Mouse (Mus musculus) intestine, postnatal 0 days (tissue): ENCODE results near the gene Map3k21. TPM values are rescaled to one million over a fixed set of nuclear protein-coding genes. Genes with fewer than 3 reads are reported as not detected.

Source experiments
- ATAC-seq: fragments of 200-750 bp; cut with Nextera tagmentation; 2 replicates; pipeline ENCODE4 v1.8.0; 2017; ENCODE audit warnings: mild to moderate bottlenecking, moderate TSS enrichment, moderate library complexity
- H3K27ac ChIP-seq: fragments of 300-500 bp; sonication (generic); 2 replicates; pipeline ENCODE4 v1.5.1; 2014; ENCODE audit warnings: mild to moderate bottlenecking, low read depth, low read length, moderate library complexity
- H3K27me3 ChIP-seq: fragments of 300-500 bp; sonication (generic); replicated peaks from 2 replicates; pipeline ENCODE4 v1.6.1; 2014; ENCODE audit warnings: low read length, mixed read lengths; ENCODE audit not compliant: control insufficient read depth, insufficient read depth
- H3K36me3 ChIP-seq: fragments of 300-500 bp; sonication (generic); 2 replicates; pipeline ENCODE4 v1.6.1; 2014; ENCODE audit warnings: mild to moderate bottlenecking, moderate library complexity; ENCODE audit not compliant: control insufficient read depth, insufficient read depth
- H3K4me1 ChIP-seq: fragments of 300-500 bp; sonication (generic); replicated peaks from 2 replicates; pipeline ENCODE4 v1.6.1; 2014; ENCODE audit warnings: antibody characterized with exemption, low read length, mixed read lengths; ENCODE audit not compliant: control insufficient read depth, insufficient read depth
- H3K4me2 ChIP-seq: fragments of 300-500 bp; sonication (generic); replicated peaks from 2 replicates; pipeline ENCODE4 v1.6.1; 2014; ENCODE audit warnings: low read depth, mild to moderate bottlenecking, moderate library complexity
- H3K4me3 ChIP-seq: fragments of 300-500 bp; sonication (generic); 2 replicates; pipeline ENCODE4 v1.5.1; 2014; ENCODE audit warnings: low read depth, low read length
- H3K9ac ChIP-seq: fragments of 300-500 bp; sonication (generic); 2 replicates; pipeline ENCODE4 v1.6.1; 2014; ENCODE audit warnings: mild to moderate bottlenecking, low read depth, low read length
- H3K9me3 ChIP-seq: fragments of 300-500 bp; sonication (generic); 2 replicates; pipeline ENCODE4 v1.6.1; 2016; ENCODE audit warnings: mixed run types; ENCODE audit not compliant: control insufficient read depth
- CTCF ChIP-seq: sonication (generic); IDR thresholded peaks from 2 replicates; pipeline ENCODE4 v1.5.1; 2016; ENCODE audit warnings: low read depth, mild to moderate bottlenecking, control low read depth, antibody characterized with exemption, moderate library complexity
- WGBS: fragments of 180-500 bp; shearing (Covaris S2); extraction: QIAGEN DNeasy Blood & Tissue Kit; methylation state at CpG from one replicate; pipeline ENCODE4 v1.1.7; 2014; 5-methylcytosine and 5-hydroxymethylcytosine counted together
- polyA plus RNA-seq: library from polyadenylated mRNA; unstranded; fragments of >200 nt; fragmentation: Nextera tagmentation; extraction: Ambion mirVana; gene quantifications from 2 replicates; pipeline ENCODE4 v1.2.1, GENCODE M21; 2015

Map3k21 gene
- polyA plus RNA-seq, 1 experiment from 2014 or later, result 4.5 TPM

DNA sequence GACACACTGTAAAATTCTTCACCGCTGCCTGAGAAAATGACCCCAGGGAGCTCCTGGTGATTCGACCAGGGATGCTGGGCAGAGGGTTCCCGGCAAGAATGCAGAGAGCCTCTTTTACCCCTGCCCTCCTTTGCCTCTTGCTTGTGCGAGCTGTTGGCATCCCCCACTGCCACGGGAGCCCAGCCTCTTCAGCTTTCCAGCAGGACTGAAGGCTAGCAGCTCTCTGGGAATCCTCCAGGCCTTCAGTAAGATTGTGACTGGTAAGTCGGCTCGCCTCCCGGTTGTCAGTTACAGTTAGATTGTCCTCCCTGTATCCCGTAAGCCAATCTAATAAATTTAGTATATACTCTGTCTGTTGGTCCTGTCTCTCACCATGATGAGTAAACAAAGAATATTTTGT, 46.5 kb downstream of the Map3k21 start:
- TF ChIP-seq CTCF, result no peak
- Histone ChIP-seq H3K9ac (no peak overlapping the region), H3K36me3 (no peaks in the 10 kb centered on the region), H3K4me1 (no peaks in the 10 kb centered on the region), H3K4me2 (no peak overlapping the region), H3K27ac (no peak overlapping the region), H3K4me3 (no peak overlapping the region), H3K27me3 (no peaks in the 10 kb centered on the region), H3K9me3 (no peaks in the 10 kb centered on the region)
- WGBS, result 82% methylated on average over 9 of the region's 9 CpGs
- ATAC-seq, result no peak

DNA sequence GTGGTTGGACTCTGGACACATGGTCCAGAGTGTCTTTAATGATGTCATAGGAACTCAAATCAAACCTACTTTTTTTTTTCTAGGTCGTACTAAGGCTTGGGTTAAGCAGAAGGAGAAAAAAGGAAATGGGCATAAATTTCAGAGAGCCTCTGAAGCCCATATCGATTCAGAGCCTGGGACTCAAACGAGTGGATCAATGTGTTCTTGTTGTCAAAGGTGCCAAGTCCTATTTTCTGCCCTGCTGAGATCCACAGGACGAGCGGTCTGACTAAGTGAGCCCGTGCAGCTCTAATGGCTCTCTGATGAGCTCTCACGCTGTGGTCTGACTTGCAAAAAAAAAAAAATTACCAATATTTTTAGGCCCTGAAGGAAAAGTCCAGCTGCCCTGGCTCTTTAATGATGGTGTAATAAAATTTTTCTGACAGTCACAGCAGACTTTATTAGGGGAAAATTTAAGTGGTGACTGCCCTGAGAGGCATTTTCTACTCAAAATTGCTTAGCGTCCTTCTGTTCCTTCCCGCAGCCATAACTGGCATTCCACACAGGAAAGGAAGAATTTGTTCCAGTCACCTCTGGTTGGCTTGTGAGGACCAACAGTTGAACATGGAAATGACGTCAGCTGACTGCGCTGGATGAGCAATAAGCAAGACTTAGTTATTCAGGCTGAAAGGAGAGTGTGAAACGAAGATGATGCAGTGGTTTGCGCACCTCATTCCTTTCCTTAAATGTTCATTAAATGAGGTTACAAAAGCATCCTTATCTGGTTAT, 47.2 kb downstream of the Map3k21 start:
- H3K9me3 ChIP-seq, result no peaks in the 10 kb centered on the region
- 73% methylated on average over 13 of the region's 13 CpGs for WGBS

DNA sequence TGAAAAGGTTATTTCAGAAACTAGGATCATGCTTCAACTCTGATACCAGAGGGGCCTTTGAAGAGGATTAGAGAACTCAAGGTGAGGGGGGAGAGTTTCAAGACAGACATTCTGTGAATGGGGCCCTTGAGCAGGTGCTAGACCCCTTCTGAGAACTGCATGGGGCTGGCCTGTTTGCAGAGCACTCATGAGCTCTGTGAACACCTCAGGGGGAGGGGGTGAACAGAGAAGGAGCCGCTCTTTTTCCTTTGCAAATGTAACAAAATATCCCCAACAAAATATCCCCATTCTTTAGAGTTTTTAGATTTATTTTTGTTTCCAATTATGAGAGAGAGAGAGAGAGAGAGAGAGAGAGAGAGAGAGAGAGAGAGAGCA, 47.7 kb downstream of the Map3k21 start:
- ATAC-seq, result no peak
- H3K9ac ChIP-seq, result no peak overlapping the region
- no peaks in the 10 kb centered on the region for H3K36me3 ChIP-seq
- WGBS, result 93% methylated on average over 1 of the region's 1 CpGs
- no peaks in the 10 kb centered on the region for H3K9me3 ChIP-seq
- H3K27me3 ChIP-seq, result no peaks in the 10 kb centered on the region
- no peak overlapping the region for H3K27ac ChIP-seq
- no peak overlapping the region for H3K4me2 ChIP-seq
- TF ChIP-seq CTCF, result no peak
- no peak overlapping the region for H3K4me3 ChIP-seq
- H3K4me1 ChIP-seq, result no peaks in the 10 kb centered on the region

More for the DNA sequence above, 47.2 kb downstream of the Map3k21 start:
- H3K4me2 ChIP-seq, result no peak overlapping the region
- H3K9ac ChIP-seq, result no peak overlapping the region
- H3K4me3 ChIP-seq, result no peak overlapping the region
- H3K27me3 ChIP-seq, result no peaks in the 10 kb centered on the region
- H3K4me1 ChIP-seq, result no peaks in the 10 kb centered on the region
- no peaks in the 10 kb centered on the region for H3K36me3 ChIP-seq
- H3K27ac ChIP-seq, result no peak overlapping the region
- TF ChIP-seq CTCF, result no peak
- no peak for ATAC-seq

DNA sequence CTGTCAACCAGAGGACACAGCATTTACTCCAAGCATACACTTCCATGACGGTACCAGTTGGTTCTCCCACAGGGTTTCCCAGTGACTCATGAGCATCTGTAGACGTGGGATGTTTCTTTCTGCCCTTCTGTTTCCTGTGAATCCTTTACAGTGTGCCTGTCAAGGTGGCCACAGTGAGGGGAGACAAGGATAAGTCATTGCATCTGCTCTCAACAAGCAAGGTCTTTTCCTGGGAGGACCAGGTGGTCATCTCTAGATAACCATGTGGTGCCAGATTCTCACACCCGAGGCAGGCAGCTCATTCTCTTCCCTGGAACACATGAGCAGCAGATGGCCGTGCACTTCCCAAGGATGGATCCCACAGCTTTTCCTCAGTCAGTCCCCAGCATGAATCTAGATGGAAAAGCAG, 49.1 kb downstream of the Map3k21 start:
- Histone ChIP-seq H3K36me3 (no peaks in the 10 kb centered on the region), H3K27ac (no peak overlapping the region), H3K4me1 (0 out of 2 replicates have a peak, but pooled peaks cover 4% of the 10 kb centered on the region), H3K4me2 (no peak overlapping the region), H3K4me3 (no peak overlapping the region), H3K9ac (no peak overlapping the region), H3K9me3 (no peaks in the 10 kb centered on the region), H3K27me3 (no peaks in the 10 kb centered on the region)
- WGBS, result 53% methylated on average over 4 of the region's 4 CpGs
- ATAC-seq, result no peak
- no peak for TF ChIP-seq CTCF

DNA sequence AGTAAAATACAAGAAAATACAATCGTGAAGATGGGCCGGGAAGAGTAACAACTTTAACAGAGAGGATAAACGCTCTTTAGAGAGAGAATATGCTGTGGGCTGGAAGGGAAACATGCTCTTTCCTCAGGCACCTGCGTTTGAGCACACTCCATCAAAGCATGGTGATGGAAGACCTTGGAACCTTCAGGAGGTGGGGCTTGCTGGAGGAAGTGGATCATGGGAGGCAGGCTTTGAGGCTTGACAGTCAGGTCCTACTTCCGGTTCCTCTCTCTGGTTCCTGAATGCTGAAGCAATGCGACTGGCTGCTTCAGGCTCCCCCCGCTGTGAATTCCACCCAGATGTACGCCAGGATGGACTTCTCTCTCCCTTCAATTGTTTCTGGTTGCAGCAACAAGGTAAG, 49.8 kb downstream of the Map3k21 start:
- ATAC-seq, result no peak

DNA sequence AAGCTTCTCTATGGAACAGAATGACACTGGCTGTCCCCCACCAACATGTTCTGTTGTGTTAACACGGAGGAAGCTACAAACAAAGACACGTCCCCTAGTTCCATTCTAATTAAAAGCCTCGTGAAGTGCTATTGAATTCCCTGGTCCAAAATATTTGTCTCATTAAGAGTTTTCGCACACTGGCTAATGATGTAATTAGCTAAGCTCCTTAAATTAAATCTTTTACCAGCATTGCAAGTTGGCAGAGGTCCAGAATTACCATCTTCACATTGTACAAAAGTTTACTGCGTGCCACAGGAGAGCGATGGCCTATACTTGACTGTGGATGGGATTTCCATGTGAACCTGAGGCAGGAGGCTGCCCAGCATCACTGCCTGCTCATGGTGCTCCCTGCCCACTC, 51.5 kb downstream of the Map3k21 start:
- no peak for ATAC-seq
- no peak for TF ChIP-seq CTCF
- Histone ChIP-seq H3K27me3 (no peaks in the 10 kb centered on the region), H3K4me3 (no peak overlapping the region), H3K36me3 (no peaks in the 10 kb centered on the region), H3K9me3 (no peaks in the 10 kb centered on the region), H3K9ac (no peak overlapping the region), H3K4me1 (0 out of 2 replicates have a peak, but pooled peaks cover 4% of the 10 kb centered on the region), H3K27ac (no peak overlapping the region), H3K4me2 (no peak overlapping the region)
- WGBS, result 88% methylated on average over 6 of the region's 6 CpGs

More for the DNA sequence above, 49.8 kb downstream of the Map3k21 start:
- H3K4me1 ChIP-seq, result 0 out of 2 replicates have a peak, but pooled peaks cover 4% of the 10 kb centered on the region
- WGBS, result 85% methylated on average over 8 of the region's 8 CpGs
- no peak overlapping the region for H3K4me3 ChIP-seq
- H3K4me2 ChIP-seq, result no peak overlapping the region
- no peaks in the 10 kb centered on the region for H3K9me3 ChIP-seq
- no peak for TF ChIP-seq CTCF
- no peaks in the 10 kb centered on the region for H3K27me3 ChIP-seq
- H3K9ac ChIP-seq, result no peak overlapping the region
- H3K36me3 ChIP-seq, result no peaks in the 10 kb centered on the region
- H3K27ac ChIP-seq, result no peak overlapping the region
